Mouse (Mus musculus): ENCODE data around the gene Hmcn1.

GRCm38 (mm10) chr1:151025049-151025773, 32.0 kb upstream of the Hmcn1 start:
- no peak for TF ChIP-seq CTCF (IDR thresholded peaks at IDR 0.05; ENCODE audit: borderline replicate concordance, insufficient read depth, low read depth, low read length)
- no peak for TF ChIP-seq POLR2A (IDR thresholded peaks at IDR 0.05; ENCODE audit: borderline replicate concordance, insufficient read depth, low read length)
